Mouse (Mus musculus) bone marrow macrophage, adult 2 months (primary cell): Measurements from ENCODE around the gene Tmem14a. TPM values are rescaled to one million over a fixed set of nuclear protein-coding genes. Genes with fewer than 3 reads are reported as not detected.
A peak's percentile ranks its signal among the peaks of the same experiment; 100 is the strongest.
"Not testable (repeated sequence)": the region's sequence is repeated elsewhere in the genome, so short reads cannot be mapped to it uniquely, and the experiment has no call there.

Experiments used
- H3K27ac ChIP-seq: 2 replicates; pipeline ENCODE4 v1.5.1; 2012; ENCODE audit warnings: low read depth, low read length; ENCODE audit not compliant: insufficient read depth
- H3K4me1 ChIP-seq: 2 replicates; pipeline ENCODE4 v1.6.1; 2012; ENCODE audit warnings: low read length; ENCODE audit not compliant: control insufficient read depth, insufficient read depth
- H3K4me3 ChIP-seq: 2 replicates; pipeline ENCODE4 v1.5.1; 2012; ENCODE audit warnings: mild to moderate bottlenecking, low read length, moderate library complexity; ENCODE audit not compliant: insufficient read depth
- CTCF ChIP-seq: IDR thresholded peaks from 2 replicates; pipeline ENCODE4 v1.5.1; 2012; ENCODE audit warnings: low read depth, mild to moderate bottlenecking, low read length, moderate library complexity
- POLR2A ChIP-seq: IDR thresholded peaks from 2 replicates; pipeline ENCODE4 v1.6.1; 2012; ENCODE audit warnings: mild to moderate bottlenecking, low read depth, low read length, borderline replicate concordance
- polyA plus RNA-seq: library from polyadenylated mRNA; stranded (reverse); fragments of >200 nt; gene quantifications from 2 replicates; pipeline ENCODE4 v1.2.4, GENCODE M21; 2012; ENCODE audit not compliant: missing spikeins, insufficient read depth, insufficient read length

Tmem14a gene
- polyA plus RNA-seq, 1 experiment: 3.5 TPM

DNA sequence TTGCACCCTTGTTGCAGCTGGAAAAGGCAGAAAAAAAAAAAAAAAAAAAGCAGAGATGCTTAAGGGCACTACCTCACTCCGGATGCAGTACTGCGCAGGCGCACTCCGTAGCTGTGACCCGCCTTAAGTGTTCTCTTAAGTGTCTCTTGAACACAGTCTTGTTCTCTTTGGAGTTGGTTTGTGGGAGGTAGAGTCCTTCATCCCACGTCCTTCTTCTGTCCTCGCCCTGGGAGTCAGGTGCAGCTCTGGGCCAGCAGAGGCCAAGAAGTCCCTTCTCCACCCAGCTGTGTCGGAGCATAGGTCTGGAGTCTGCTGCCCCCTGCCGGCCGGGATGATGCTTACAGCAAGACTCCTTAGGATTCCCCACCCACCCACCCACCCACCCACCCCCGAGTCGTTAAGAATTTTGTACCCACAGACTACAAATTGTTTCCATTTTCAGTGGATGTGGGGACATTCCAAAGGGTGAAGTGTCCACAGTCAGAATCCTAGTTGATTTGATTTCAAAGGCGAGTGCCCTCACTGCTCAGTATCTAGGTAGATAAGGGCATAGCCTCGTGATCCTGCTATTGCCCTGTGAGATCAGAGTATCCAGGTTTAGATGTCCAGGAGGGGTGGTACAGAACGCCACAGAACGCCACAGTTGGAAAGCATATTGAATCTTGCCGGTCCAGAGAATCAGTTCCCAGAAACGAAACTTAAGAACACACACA lies 53.1 kb downstream of the Tmem14a start:
- peak overlapping the region; percentile 61 for H3K4me3 ChIP-seq
- no peak overlapping the region for H3K27ac ChIP-seq
- peaks cover 2% of the 10 kb centered on the region; the same call in 1 of the 2 replicates for H3K4me1 ChIP-seq
- TF ChIP-seq POLR2A (no peak), CTCF (peak; percentile 78)

DNA sequence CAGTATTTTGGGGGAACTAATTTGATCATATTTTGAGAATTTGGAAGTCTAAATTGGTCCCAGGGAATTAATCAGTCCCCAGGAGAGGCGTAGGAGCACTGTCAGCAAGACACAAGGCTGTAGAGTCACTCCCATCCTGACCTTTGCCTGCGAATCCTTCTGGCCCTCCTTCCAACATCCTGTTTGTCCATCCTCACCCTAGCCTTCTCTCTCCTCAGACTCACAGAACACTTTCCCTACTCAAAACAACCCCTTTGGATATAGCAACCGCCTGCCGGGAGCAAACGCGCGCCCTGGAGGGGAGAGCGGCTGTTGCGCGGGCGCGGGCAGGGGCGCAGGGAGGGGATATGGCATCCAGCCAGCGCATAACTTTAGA lies 53.7 kb downstream of the Tmem14a start:
- peaks cover 2% of the 10 kb centered on the region; the same call in 1 of the 2 replicates for H3K4me1 ChIP-seq
- no peak overlapping the region for H3K27ac ChIP-seq
- peak overlapping the region; percentile 61 for H3K4me3 ChIP-seq
- no peak for TF ChIP-seq CTCF
- no peak for TF ChIP-seq POLR2A

- Histone ChIP-seq H3K27ac (no peak overlapping the region), H3K4me1 (peaks cover 2% of the 10 kb centered on the region; the same call in 1 of the 2 replicates), H3K4me3 (no peak overlapping the region)
- no peak for TF ChIP-seq POLR2A
- no peak for TF ChIP-seq CTCF
These were observed 54.7 kb downstream of the Tmem14a start for GRCm38 (mm10) chr1:21273091-21273490.

- peaks cover 2% of the 10 kb centered on the region; the same call in 1 of the 2 replicates for H3K4me1 ChIP-seq
- no peak overlapping the region for H3K4me3 ChIP-seq
- TF ChIP-seq CTCF: no peak
- TF ChIP-seq POLR2A: no peak
- H3K27ac ChIP-seq: no peak overlapping the region
These were observed 56.2 kb downstream of the Tmem14a start for GRCm38 (mm10) chr1:21274437-21275040.

- H3K4me1 ChIP-seq, H3K4me3 ChIP-seq, H3K27ac ChIP-seq: not testable (repeated sequence)
These were observed 57.0 kb downstream of the Tmem14a start for GRCm38 (mm10) chr1:21275366-21275765.

DNA sequence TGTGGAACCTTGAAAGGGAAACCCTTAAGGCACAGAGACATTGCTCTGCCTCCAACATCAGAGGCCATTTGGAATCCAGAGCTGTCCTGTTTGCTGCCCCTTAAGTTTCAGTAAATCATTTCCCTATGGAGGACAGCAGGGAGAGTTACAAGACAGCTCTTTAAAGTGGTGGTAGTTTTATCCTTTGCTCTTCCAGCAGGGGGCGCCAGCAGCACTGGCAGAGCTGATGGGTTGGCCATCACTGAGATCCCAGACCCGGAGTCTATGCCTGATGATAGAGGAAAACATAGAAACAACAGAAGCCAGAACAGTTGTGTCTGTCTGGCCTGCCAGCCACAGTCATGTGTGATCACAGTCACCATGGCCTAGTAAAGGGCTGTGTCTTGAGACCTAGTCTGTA lies 57.8 kb downstream of the Tmem14a start:
- H3K4me1 ChIP-seq, H3K4me3 ChIP-seq, H3K27ac ChIP-seq: not testable (repeated sequence)

Other genes with a start within 250 kb of the Tmem14a start
- 7.5 and 7.8 TPM in 2 replicates for gene Tram2, start 139.3 kb upstream of the Tmem14a start, polyA plus RNA-seq
- gene Gsta3, start 22.0 kb downstream of the Tmem14a start, polyA plus RNA-seq: 3.5 and 4.8 TPM in 2 replicates
- not detected in 2 replicates for gene Khdc1a, start 131.1 kb downstream of the Tmem14a start, polyA plus RNA-seq
- not detected in 2 replicates for gene Khdc1c, start 149.8 kb downstream of the Tmem14a start, polyA plus RNA-seq
- not detected in 2 replicates for gene Khdc1b, start 165.0 kb downstream of the Tmem14a start, polyA plus RNA-seq